Mouse (Mus musculus) intestine, embryonic 15.5 days (tissue): Measurements from ENCODE around the gene Ifnar1. TPM values are rescaled to one million over a fixed set of nuclear protein-coding genes. Genes with fewer than 3 reads are reported as not detected.
"Not testable (repeated sequence)": the region's sequence is repeated elsewhere in the genome, so short reads cannot be mapped to it uniquely, and the experiment has no call there.

Experiments used
- ATAC-seq: fragments of 200-750 bp; cut with Nextera tagmentation; 2 replicates; pipeline ENCODE4 v1.8.0; 2017; ENCODE audit warnings: moderate TSS enrichment, moderate library complexity
- H3K27ac ChIP-seq: fragments of 300-500 bp; sonication (generic); 2 replicates; pipeline ENCODE4 v1.5.1; 2015; ENCODE audit warnings: mild to moderate bottlenecking, inconsistent platforms
- H3K27me3 ChIP-seq: fragments of 300-500 bp; sonication (generic); replicated peaks from 2 replicates; pipeline ENCODE4 v1.6.1; 2015; ENCODE audit warnings: inconsistent platforms
- H3K36me3 ChIP-seq: fragments of 300-500 bp; sonication (generic); 2 replicates; pipeline ENCODE4 v1.6.1; 2015; ENCODE audit warnings: inconsistent platforms
- H3K4me1 ChIP-seq: fragments of 300-500 bp; sonication (generic); replicated peaks from 2 replicates; pipeline ENCODE4 v1.6.1; 2015; ENCODE audit warnings: inconsistent platforms
- H3K4me2 ChIP-seq: fragments of 300-500 bp; sonication (generic); replicated peaks from 2 replicates; pipeline ENCODE4 v1.6.1; 2015; ENCODE audit warnings: mild to moderate bottlenecking, inconsistent platforms
- H3K4me3 ChIP-seq: fragments of 300-500 bp; sonication (generic); replicated peaks from 2 replicates; pipeline ENCODE4 v1.5.1; 2015; ENCODE audit warnings: inconsistent platforms
- H3K9ac ChIP-seq: fragments of 300-500 bp; sonication (generic); 2 replicates; pipeline ENCODE4 v1.6.1; 2015; ENCODE audit warnings: inconsistent platforms
- H3K9me3 ChIP-seq: fragments of 300-500 bp; sonication (generic); 2 replicates; pipeline ENCODE4 v1.6.1; 2016; ENCODE audit warnings: inconsistent platforms
- WGBS: fragments of 180-500 bp; shearing (Covaris S2); methylation state at CpG from one replicate; pipeline ENCODE4 v1.1.7; 2015; 5-methylcytosine and 5-hydroxymethylcytosine counted together
- polyA plus RNA-seq: library from polyadenylated mRNA; unstranded; fragments of >200 nt; fragmentation: Nextera tagmentation; extraction: Ambion mirVana; gene quantifications from 2 replicates; pipeline ENCODE4 v1.2.1, GENCODE M21; 2015

Gene Ifnar1
- 40.1 and 42.0 TPM in 2 replicates for polyA plus RNA-seq

GRCm38 (mm10) chr16:91484808-91485700 is at the start of gene Ifnar1:
Gene Ifnar1, plus strand, starts transcription at chr16:91485238.
- peak; percentile 99 for ATAC-seq
- peak within 1 kb of the TSS; percentile 73 for H3K4me2 ChIP-seq
- peak within 1 kb of the TSS; percentile 91 for H3K4me3 ChIP-seq

DNA sequence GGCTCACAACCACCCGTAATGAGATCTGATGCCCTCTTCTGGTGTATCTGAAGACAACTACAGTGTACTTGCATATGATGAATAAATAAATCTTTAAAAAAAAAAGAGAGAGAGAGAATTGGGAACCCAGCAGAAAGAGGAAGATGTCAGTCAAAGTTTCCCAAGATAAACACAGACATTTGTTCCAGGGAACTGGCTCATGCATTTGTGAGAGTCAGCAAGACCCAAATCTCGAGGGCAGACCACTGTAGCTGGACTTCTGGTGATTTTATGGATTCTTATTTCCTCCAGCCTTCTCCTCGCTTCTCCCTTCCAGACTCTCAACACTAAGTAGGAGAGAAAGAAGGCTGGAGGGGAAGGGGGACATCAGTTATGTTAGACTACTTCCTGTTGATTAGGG is 47.0 kb upstream of the Ifnar1 start:
- Histone ChIP-seq H3K4me3 (no peak overlapping the region), H3K9ac (no peak overlapping the region), H3K27ac (no peak overlapping the region), H3K36me3 (no peaks in the 10 kb centered on the region), H3K27me3 (no peaks in the 10 kb centered on the region), H3K4me1 (peaks cover 2% of the 10 kb centered on the region; the same call in 1 of the 2 replicates), H3K4me2 (no peak overlapping the region), H3K9me3 (no peaks in the 10 kb centered on the region)
- WGBS: 64% methylated on average over 3 of the region's 3 CpGs
- ATAC-seq: no peak

More at GRCm38 (mm10) chr16:91484808-91485700, at the start of gene Ifnar1:
- peak within 1 kb of the TSS; percentile 94 for H3K9ac ChIP-seq
- H3K27me3 ChIP-seq: no peaks in the 10 kb centered on the region
- H3K9me3 ChIP-seq: no peaks in the 10 kb centered on the region
- peaks cover 5% of the 10 kb centered on the region; the same call in 1 of the 2 replicates for H3K36me3 ChIP-seq
- H3K27ac ChIP-seq: peak within 1 kb of the TSS; percentile 98
- under 1% methylated on average over 68 of the region's 68 CpGs for WGBS
- H3K4me1 ChIP-seq: peaks cover 12% of the 10 kb centered on the region

DNA sequence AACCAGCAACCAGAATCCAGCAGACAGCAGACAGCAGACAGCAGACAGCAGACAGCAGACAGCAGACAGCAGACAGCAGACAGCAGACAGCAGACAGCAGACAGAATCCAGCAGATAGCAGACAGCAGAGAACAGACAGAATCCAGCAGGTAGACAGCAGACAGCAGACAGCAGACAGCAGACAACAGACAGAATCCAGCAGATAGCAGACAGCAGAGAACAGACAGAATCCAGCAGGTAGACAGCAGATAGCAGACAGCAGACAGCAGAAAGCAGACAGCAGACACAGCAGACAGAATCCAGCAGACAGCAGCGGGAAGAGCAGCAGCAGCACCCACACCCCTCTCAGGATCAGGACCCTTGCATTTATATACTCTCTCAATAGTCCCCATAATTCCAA is 46.4 kb upstream of the Ifnar1 start:
- H3K4me3 ChIP-seq, H3K9me3 ChIP-seq, H3K9ac ChIP-seq, H3K4me1 ChIP-seq, H3K4me2 ChIP-seq, H3K27ac ChIP-seq, H3K27me3 ChIP-seq, H3K36me3 ChIP-seq, ATAC-seq: not testable (repeated sequence)
- WGBS: 74% methylated on average over 1 of the region's 1 CpGs

- no peaks in the 10 kb centered on the region for H3K27me3 ChIP-seq
- no peak overlapping the region for H3K4me2 ChIP-seq
- no peak overlapping the region for H3K9ac ChIP-seq
- no peaks in the 10 kb centered on the region for H3K9me3 ChIP-seq
- ATAC-seq: peak; percentile 93
- 35% methylated on average over 7 of the region's 7 CpGs for WGBS
- H3K4me1 ChIP-seq: peaks cover 2% of the 10 kb centered on the region; the same call in 1 of the 2 replicates
- 0 out of 2 replicates have a peak overlapping the region, but pooled peaks have one; percentile 6 for H3K27ac ChIP-seq
- H3K36me3 ChIP-seq: no peaks in the 10 kb centered on the region
- no peak overlapping the region for H3K4me3 ChIP-seq
Observed at GRCm38 (mm10) chr16:91441366-91441765, 43.7 kb upstream of the Ifnar1 start.

DNA sequence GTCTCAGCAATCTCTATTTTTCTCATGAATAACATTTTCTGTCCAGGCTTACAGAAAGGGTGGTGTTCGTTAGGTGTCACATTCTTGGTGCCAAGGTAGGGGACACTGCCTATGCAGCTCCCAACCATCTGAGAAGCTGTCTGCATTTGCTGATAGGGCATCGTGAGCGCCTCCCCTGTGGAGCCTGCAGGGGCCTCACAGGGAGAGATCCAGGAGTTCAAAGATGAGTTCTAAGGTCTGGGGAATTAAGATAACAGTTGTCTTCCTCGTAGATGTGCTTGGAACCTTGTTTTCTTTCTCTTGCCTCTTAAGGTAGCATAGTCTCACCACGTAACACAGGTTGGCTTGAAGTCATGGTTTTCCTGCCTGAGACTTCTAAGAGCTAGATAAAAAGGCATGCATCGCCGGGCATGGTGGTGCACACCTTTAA is 43.2 kb upstream of the Ifnar1 start:
- Histone ChIP-seq H3K27me3 (no peaks in the 10 kb centered on the region), H3K4me2 (no peak overlapping the region), H3K27ac (0 out of 2 replicates have a peak overlapping the region, but pooled peaks have one; percentile 6), H3K36me3 (no peaks in the 10 kb centered on the region), H3K4me3 (no peak overlapping the region), H3K9ac (no peak overlapping the region), H3K4me1 (peaks cover 2% of the 10 kb centered on the region; the same call in 1 of the 2 replicates), H3K9me3 (no peaks in the 10 kb centered on the region)
- peak; percentile 92 for ATAC-seq
- WGBS: 69% methylated on average over 7 of the region's 7 CpGs

GRCm38 (mm10) chr16:91442446-91442845 is 42.6 kb upstream of the Ifnar1 start:
- Histone ChIP-seq H3K4me3 (no peak overlapping the region), H3K4me2 (no peak overlapping the region), H3K27me3 (no peaks in the 10 kb centered on the region), H3K9ac (no peak overlapping the region), H3K36me3 (no peaks in the 10 kb centered on the region), H3K9me3 (no peaks in the 10 kb centered on the region), H3K27ac (no peak overlapping the region), H3K4me1 (peaks cover 2% of the 10 kb centered on the region; the same call in 1 of the 2 replicates)
- 0 out of 2 replicates have a peak, but pooled peaks have one; percentile 56 for ATAC-seq
- 63% methylated on average over 4 of the region's 4 CpGs for WGBS

DNA sequence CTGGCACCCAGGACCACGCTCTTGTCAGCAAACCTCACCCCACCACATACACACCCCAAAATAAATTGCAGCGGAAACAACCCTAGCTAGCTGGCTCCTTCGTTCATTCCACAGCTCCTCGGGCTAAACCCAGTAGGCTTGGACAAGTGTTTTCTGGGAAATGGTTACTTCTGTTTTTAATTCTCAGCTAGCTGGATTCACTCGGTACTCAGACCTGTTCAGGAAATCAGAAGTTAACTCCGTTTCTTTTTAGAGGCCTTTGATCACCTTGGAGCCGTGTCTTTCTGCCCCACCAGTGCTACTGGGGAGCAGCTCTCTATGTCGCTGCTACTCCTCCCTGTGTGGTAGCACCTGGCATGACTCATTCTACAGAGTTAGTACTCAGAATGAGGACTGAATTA is 41.8 kb upstream of the Ifnar1 start:
- WGBS: 74% methylated on average over 8 of the region's 8 CpGs
- no peak overlapping the region for H3K27ac ChIP-seq
- no peaks in the 10 kb centered on the region for H3K9me3 ChIP-seq
- peaks cover 2% of the 10 kb centered on the region; the same call in 1 of the 2 replicates for H3K4me1 ChIP-seq
- no peaks in the 10 kb centered on the region for H3K36me3 ChIP-seq
- no peak for ATAC-seq
- H3K4me3 ChIP-seq: no peak overlapping the region
- H3K9ac ChIP-seq: no peak overlapping the region
- no peaks in the 10 kb centered on the region for H3K27me3 ChIP-seq
- no peak overlapping the region for H3K4me2 ChIP-seq

DNA sequence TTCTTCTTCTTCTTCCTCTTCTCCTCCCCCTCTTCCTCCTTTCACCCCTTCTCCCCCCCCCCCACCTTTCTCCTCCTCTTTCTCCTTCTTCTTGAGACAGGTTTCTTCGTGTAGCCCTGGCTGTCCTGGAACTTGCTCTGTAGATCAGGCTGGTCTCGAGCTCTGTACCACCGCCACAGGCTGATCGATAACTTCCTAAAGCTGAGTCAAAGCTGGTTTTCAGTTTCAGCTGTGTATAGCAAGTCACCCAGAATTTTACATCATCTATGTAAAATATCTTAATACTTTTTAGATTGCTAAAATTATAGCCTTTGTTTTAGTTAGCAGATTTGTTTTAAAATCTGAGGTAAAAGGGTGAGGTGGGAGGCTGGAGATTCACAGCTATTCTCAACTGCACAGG is 40.2 kb upstream of the Ifnar1 start:
- no peaks in the 10 kb centered on the region for H3K27me3 ChIP-seq
- no peak overlapping the region for H3K27ac ChIP-seq
- H3K4me3 ChIP-seq: no peak overlapping the region
- H3K9ac ChIP-seq: no peak overlapping the region
- no peak for ATAC-seq
- H3K9me3 ChIP-seq: no peaks in the 10 kb centered on the region
- no peak overlapping the region for H3K4me2 ChIP-seq
- 76% methylated on average over 4 of the region's 4 CpGs for WGBS
- H3K36me3 ChIP-seq: no peaks in the 10 kb centered on the region
- H3K4me1 ChIP-seq: peaks cover 2% of the 10 kb centered on the region; the same call in 1 of the 2 replicates

- no peak overlapping the region for H3K4me3 ChIP-seq
- no peak overlapping the region for H3K4me2 ChIP-seq
- WGBS: 71% methylated on average over 5 of the region's 5 CpGs
- H3K4me1 ChIP-seq: peaks cover 2% of the 10 kb centered on the region; the same call in 1 of the 2 replicates
- H3K27ac ChIP-seq: no peak overlapping the region
- no peaks in the 10 kb centered on the region for H3K9me3 ChIP-seq
- no peak for ATAC-seq
- H3K9ac ChIP-seq: no peak overlapping the region
- H3K27me3 ChIP-seq: no peaks in the 10 kb centered on the region
- H3K36me3 ChIP-seq: no peaks in the 10 kb centered on the region
Observed at GRCm38 (mm10) chr16:91445566-91445965, 39.5 kb upstream of the Ifnar1 start.

DNA sequence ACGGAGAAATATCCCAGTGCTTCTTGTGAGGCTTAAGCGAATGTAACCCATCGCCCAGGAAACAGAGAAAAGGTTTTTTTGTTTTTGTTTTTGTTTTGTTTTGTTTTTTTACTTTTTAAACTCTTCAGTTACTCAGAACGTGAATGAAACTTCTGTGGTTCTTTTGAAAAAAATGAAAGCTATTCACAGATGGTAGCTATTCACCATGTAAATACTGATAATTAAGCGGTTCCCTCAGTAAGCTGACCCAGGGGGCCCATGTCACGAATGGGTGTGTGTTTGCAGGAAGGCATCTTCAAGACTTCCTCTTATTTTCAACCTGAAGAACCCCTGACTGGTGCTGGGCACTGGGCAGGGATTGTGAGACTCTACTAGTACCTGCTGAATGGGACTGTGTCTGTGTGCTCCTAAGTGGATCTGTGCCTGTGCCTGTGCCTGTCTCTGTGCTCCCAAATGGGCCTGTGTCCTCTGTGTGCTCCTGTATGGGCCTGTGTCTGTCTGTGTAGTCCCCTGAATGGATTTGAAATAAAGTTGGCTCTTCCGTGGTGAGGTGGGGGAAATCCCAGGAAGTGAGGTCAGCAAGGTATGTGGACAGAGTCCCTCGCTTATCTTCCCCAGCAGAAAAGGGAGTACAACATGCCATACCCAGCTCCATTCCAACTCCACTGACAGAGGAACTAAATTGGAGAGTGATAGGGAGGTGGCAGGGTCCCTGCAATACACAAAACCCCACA is 38.1 kb upstream of the Ifnar1 start:
- H3K9ac ChIP-seq: no peak overlapping the region
- ATAC-seq: no peak
- H3K4me2 ChIP-seq: no peak overlapping the region
- WGBS: 68% methylated on average over 8 of the region's 8 CpGs
- H3K9me3 ChIP-seq: no peaks in the 10 kb centered on the region
- H3K27me3 ChIP-seq: no peaks in the 10 kb centered on the region
- no peaks in the 10 kb centered on the region; the same call in 1 of the 2 replicates for H3K4me1 ChIP-seq
- no peak overlapping the region for H3K27ac ChIP-seq
- no peaks in the 10 kb centered on the region for H3K36me3 ChIP-seq
- H3K4me3 ChIP-seq: no peak overlapping the region

- Histone ChIP-seq H3K9ac (no peak overlapping the region), H3K4me3 (no peak overlapping the region), H3K36me3 (no peaks in the 10 kb centered on the region), H3K27ac (no peak overlapping the region), H3K9me3 (no peaks in the 10 kb centered on the region), H3K4me2 (no peak overlapping the region), H3K27me3 (no peaks in the 10 kb centered on the region), H3K4me1 (no peaks in the 10 kb centered on the region)
- no peak for ATAC-seq
- 81% methylated on average over 6 of the region's 6 CpGs for WGBS
Observed at GRCm38 (mm10) chr16:91447512-91447900, 37.5 kb upstream of the Ifnar1 start.

- ATAC-seq: 0 out of 2 replicates have a peak, but pooled peaks have one; percentile 25
- H3K4me3 ChIP-seq: no peak overlapping the region
- WGBS: 93% methylated on average over 5 of the region's 5 CpGs
- H3K9ac ChIP-seq: no peak overlapping the region
- H3K4me2 ChIP-seq: no peak overlapping the region
- H3K27me3 ChIP-seq: no peaks in the 10 kb centered on the region
- no peaks in the 10 kb centered on the region for H3K9me3 ChIP-seq
- H3K36me3 ChIP-seq: no peaks in the 10 kb centered on the region
- no peak overlapping the region for H3K27ac ChIP-seq
- H3K4me1 ChIP-seq: no peaks in the 10 kb centered on the region
Observed at GRCm38 (mm10) chr16:91448088-91448487, 37.0 kb upstream of the Ifnar1 start.
